Mouse (Mus musculus) lung, adult 2 months (tissue): ENCODE results near the gene Slc29a3. TPM values are rescaled to one million over a fixed set of nuclear protein-coding genes. Genes with fewer than 3 reads are reported as not detected.

ENCODE experiments used
- DNase-seq: peaks from one replicate; pipeline ENCODE4 v3.0.0; 2022
- H3K4me1 ChIP-seq: fragments of 200-500 bp; 2 replicates; pipeline ENCODE4 v1.6.1; 2011; ENCODE audit warnings: low read length; ENCODE audit not compliant: control insufficient read depth, insufficient read depth
- H3K4me3 ChIP-seq: fragments of 200-500 bp; replicated peaks from 2 replicates; pipeline ENCODE3; 2011; ENCODE audit warnings: low read depth, mild to moderate bottlenecking, control low read depth, low read length; ENCODE audit errors: extremely low read depth
- CTCF ChIP-seq: fragments of 200-500 bp; IDR thresholded peaks from 2 replicates; pipeline ENCODE4 v1.5.1; 2011; ENCODE audit warnings: mild to moderate bottlenecking, low read length, control low read depth; ENCODE audit not compliant: insufficient read depth
- POLR2A ChIP-seq: fragments of 200-500 bp; IDR thresholded peaks from 2 replicates; pipeline ENCODE4 v1.6.1; 2011; ENCODE audit warnings: low read depth, mild to moderate bottlenecking, control low read depth, low read length, borderline replicate concordance; ENCODE audit errors: extremely low read depth
- WGBS: fragments of 180-500 bp; shearing (Covaris S2); methylation state at CpG from one replicate; pipeline ENCODE4 v1.1.7; 2018; 5-methylcytosine and 5-hydroxymethylcytosine counted together
- polyA plus RNA-seq: library from polyadenylated mRNA; depleted of rRNA; stranded (reverse); fragments of >200 nt; gene quantifications from 2 replicates; pipeline ENCODE4 v1.2.3, GENCODE M21; 2012

The Slc29a3 gene
- polyA plus RNA-seq, 1 experiment: 10.0 TPM

GRCm38 (mm10) chr10:60770855-60771254 lies 18.3 kb upstream of the Slc29a3 start:
- no peaks in the 10 kb centered on the region for H3K4me1 ChIP-seq
- no peak overlapping the region for H3K4me3 ChIP-seq
- TF ChIP-seq POLR2A (no peak), CTCF (no peak)
- DNase-seq: no peak
- WGBS: 68% methylated on average over 4 of the region's 4 CpGs

GRCm38 (mm10) chr10:60768614-60769013 lies 16.0 kb upstream of the Slc29a3 start:
- no peak for DNase-seq
- Histone ChIP-seq H3K4me3 (no peak overlapping the region), H3K4me1 (no peaks in the 10 kb centered on the region)
- 85% methylated on average over 7 of the region's 7 CpGs for WGBS
- TF ChIP-seq CTCF (no peak), POLR2A (no peak)

- WGBS: 78% methylated on average over 7 of the region's 7 CpGs
- Histone ChIP-seq H3K4me3 (no peak overlapping the region), H3K4me1 (no peaks in the 10 kb centered on the region)
- no peak for DNase-seq
- no peak for TF ChIP-seq CTCF
- TF ChIP-seq POLR2A: no peak
Observed at GRCm38 (mm10) chr10:60767400-60767799, 14.8 kb upstream of the Slc29a3 start.

- no peak for DNase-seq
- Histone ChIP-seq H3K4me3 (no peak overlapping the region), H3K4me1 (no peaks in the 10 kb centered on the region)
- WGBS: 69% methylated on average over 1 of the region's 1 CpGs
- no peak for TF ChIP-seq CTCF
- no peak for TF ChIP-seq POLR2A
Observed at GRCm38 (mm10) chr10:60762126-60762525, 9.5 kb upstream of the Slc29a3 start.

- Histone ChIP-seq H3K4me3 (no peak overlapping the region), H3K4me1 (no peaks in the 10 kb centered on the region)
- TF ChIP-seq CTCF (peak; percentile 85), POLR2A (no peak)
- WGBS: 6% methylated on average over 14 of the region's 14 CpGs
- peak; percentile 83 for DNase-seq
Observed at GRCm38 (mm10) chr10:60760377-60760776, 7.8 kb upstream of the Slc29a3 start.

- TF ChIP-seq CTCF (peak; percentile 79), POLR2A (no peak)
- Histone ChIP-seq H3K4me1 (peaks cover 3% of the 10 kb centered on the region; the same call in 1 of the 2 replicates), H3K4me3 (no peak overlapping the region)
- WGBS: 3% methylated on average over 7 of the region's 7 CpGs
- DNase-seq: peak; percentile 46
Observed at GRCm38 (mm10) chr10:60756992-60757391, 4.4 kb upstream of the Slc29a3 start.

GRCm38 (mm10) chr10:60756146-60756545 lies 3.6 kb upstream of the Slc29a3 start:
- TF ChIP-seq POLR2A: no peak
- TF ChIP-seq CTCF: no peak
- no peak for DNase-seq
- peaks cover 7% of the 10 kb centered on the region; the same call in 1 of the 2 replicates for H3K4me1 ChIP-seq
- H3K4me3 ChIP-seq: no peak overlapping the region

- no peak overlapping the region for H3K4me3 ChIP-seq
- peaks cover 7% of the 10 kb centered on the region; the same call in 1 of the 2 replicates for H3K4me1 ChIP-seq
- DNase-seq: no peak
- WGBS: 79% methylated on average over 8 of the region's 8 CpGs
- TF ChIP-seq CTCF (no peak), POLR2A (no peak)
Observed at GRCm38 (mm10) chr10:60753941-60754340, 1.3 kb upstream of the Slc29a3 start.

GRCm38 (mm10) chr10:60753261-60753660 lies 667 bp upstream of the Slc29a3 start:
- peaks cover 7% of the 10 kb centered on the region; the same call in 1 of the 2 replicates for H3K4me1 ChIP-seq
- TF ChIP-seq CTCF (no peak), POLR2A (no peak)
- H3K4me3 ChIP-seq: no peak overlapping the region
- DNase-seq: peak; percentile 19
- WGBS: 75% methylated on average over 9 of the region's 9 CpGs

GRCm38 (mm10) chr10:60747667-60748212 lies 4.9 kb downstream of the Slc29a3 start:
- Histone ChIP-seq H3K4me3 (no peak overlapping the region), H3K4me1 (peaks cover 5% of the 10 kb centered on the region; the same call in 1 of the 2 replicates)
- 80% methylated on average over 6 of the region's 6 CpGs for WGBS
- no peak for TF ChIP-seq POLR2A
- no peak for TF ChIP-seq CTCF
- DNase-seq: no peak

GRCm38 (mm10) chr10:60746512-60746911 lies 6.1 kb downstream of the Slc29a3 start:
- Histone ChIP-seq H3K4me3 (no peak overlapping the region), H3K4me1 (0 out of 2 replicates have a peak, but pooled peaks cover 2% of the 10 kb centered on the region)
- DNase-seq: no peak
- 74% methylated on average over 2 of the region's 2 CpGs for WGBS
- TF ChIP-seq POLR2A: no peak
- TF ChIP-seq CTCF: no peak
